Mouse (Mus musculus) neural tube, embryonic 14.5 days (tissue): Measurements from ENCODE around the gene Mllt3. TPM values are rescaled to one million over a fixed set of nuclear protein-coding genes. Genes with fewer than 3 reads are reported as not detected.
A peak's percentile ranks its signal among the peaks of the same experiment; 100 is the strongest.

Experiments
- ATAC-seq: fragments of 200-750 bp; cut with Nextera tagmentation; 2 replicates; pipeline ENCODE4 v1.8.0; 2017; ENCODE audit warnings: low read depth, mild to moderate bottlenecking, moderate TSS enrichment, moderate library complexity
- H3K27ac ChIP-seq: fragments of 300-500 bp; sonication (generic); 2 replicates; pipeline ENCODE4 v1.5.1; 2014; ENCODE audit warnings: low read depth, mild to moderate bottlenecking, control low read depth, low read length, moderate library complexity, mixed read lengths
- H3K27me3 ChIP-seq: fragments of 300-500 bp; sonication (generic); 2 replicates; pipeline ENCODE4 v1.6.1; 2014; ENCODE audit warnings: low read length; ENCODE audit not compliant: control insufficient read depth, insufficient read depth
- H3K36me3 ChIP-seq: fragments of 300-500 bp; sonication (generic); 2 replicates; pipeline ENCODE4 v1.6.1; 2014; ENCODE audit warnings: low read length, mixed read lengths; ENCODE audit not compliant: control insufficient read depth, insufficient read depth
- H3K4me1 ChIP-seq: fragments of 300-500 bp; sonication (generic); 2 replicates; pipeline ENCODE4 v1.6.1; 2014; ENCODE audit warnings: low read length; ENCODE audit not compliant: control insufficient read depth, insufficient read depth
- H3K4me2 ChIP-seq: fragments of 300-500 bp; sonication (generic); 2 replicates; pipeline ENCODE4 v1.6.1; 2014; ENCODE audit warnings: mild to moderate bottlenecking, low read depth, low read length, control low read depth
- H3K4me3 ChIP-seq: fragments of 300-500 bp; sonication (generic); 2 replicates; pipeline ENCODE4 v1.5.1; 2014; ENCODE audit warnings: low read depth, low read length, control low read depth, mixed read lengths
- H3K9ac ChIP-seq: fragments of 300-500 bp; sonication (generic); replicated peaks from 2 replicates; pipeline ENCODE4 v1.6.1; 2014; ENCODE audit warnings: low read depth, mild to moderate bottlenecking, control low read depth, low read length, mixed read lengths
- H3K9me3 ChIP-seq: fragments of 300-500 bp; sonication (generic); 2 replicates; pipeline ENCODE4 v1.6.1; 2016; ENCODE audit warnings: low read length; ENCODE audit not compliant: control insufficient read depth
- WGBS: fragments of 180-500 bp; shearing (Covaris S2); extraction: QIAGEN DNeasy Blood & Tissue Kit; methylation state at CpG from one replicate; pipeline ENCODE4 v1.1.7; 2014; 5-methylcytosine and 5-hydroxymethylcytosine counted together
- polyA plus RNA-seq: library from polyadenylated mRNA; unstranded; fragments of >200 nt; fragmentation: Nextera tagmentation; extraction: Ambion mirVana; gene quantifications from 2 replicates; pipeline ENCODE4 v1.2.1, GENCODE M21; 2014

Gene Mllt3
- polyA plus RNA-seq, 1 experiment from 2014 or later: 79.4 TPM

DNA sequence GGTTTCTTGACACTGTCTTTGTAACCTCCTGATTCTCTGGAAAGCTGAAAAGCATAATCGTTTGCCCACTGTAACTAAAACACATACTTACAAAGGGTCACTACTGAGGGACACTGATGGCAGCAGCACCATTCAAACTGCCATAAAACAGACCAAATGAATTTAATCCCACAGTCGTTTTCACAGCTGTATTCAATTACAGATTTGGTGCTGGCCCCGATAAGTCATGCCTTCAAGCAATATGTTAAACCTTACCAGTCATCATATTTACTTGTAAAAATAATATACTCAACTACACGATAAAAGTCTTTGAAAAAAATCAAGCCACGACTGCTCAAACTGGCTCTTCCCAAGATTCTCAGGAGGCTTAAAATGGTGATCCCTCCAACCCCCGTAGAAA, 83.7 kb downstream of the Mllt3 start:
- no peak overlapping the region for H3K4me3 ChIP-seq
- H3K9ac ChIP-seq: no peak overlapping the region
- H3K27me3 ChIP-seq: no peaks in the 10 kb centered on the region
- no peak overlapping the region for H3K4me2 ChIP-seq
- no peaks in the 10 kb centered on the region for H3K36me3 ChIP-seq
- no peak for ATAC-seq
- 68% methylated on average over 6 of the region's 6 CpGs for WGBS
- H3K9me3 ChIP-seq: no peaks in the 10 kb centered on the region
- H3K27ac ChIP-seq: no peak overlapping the region
- no peaks in the 10 kb centered on the region for H3K4me1 ChIP-seq

DNA sequence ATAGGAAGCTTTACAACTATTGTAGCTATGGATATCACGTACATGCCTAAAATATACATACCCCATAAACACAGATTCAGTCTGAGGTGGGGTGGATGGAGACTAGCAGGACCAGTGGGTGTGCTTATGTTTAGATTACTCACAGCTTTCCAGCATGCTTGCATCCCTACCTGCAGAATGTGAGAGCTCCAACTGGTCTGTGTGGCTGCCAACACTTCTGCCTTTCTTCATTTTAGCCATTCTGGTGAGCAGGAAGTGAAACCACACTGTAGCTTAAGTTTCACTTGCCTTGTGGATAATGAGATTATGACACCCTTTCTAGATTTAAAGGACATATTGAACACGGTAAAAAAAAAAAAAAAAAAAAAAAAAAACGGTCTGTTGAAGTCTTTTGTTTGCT, 88.8 kb downstream of the Mllt3 start:
- H3K9me3 ChIP-seq: no peaks in the 10 kb centered on the region
- 71% methylated on average over 3 of the region's 3 CpGs for WGBS
- no peaks in the 10 kb centered on the region for H3K27me3 ChIP-seq
- H3K27ac ChIP-seq: no peak overlapping the region
- H3K4me1 ChIP-seq: 0 out of 2 replicates have a peak, but pooled peaks cover 5% of the 10 kb centered on the region
- no peak overlapping the region for H3K4me3 ChIP-seq
- H3K4me2 ChIP-seq: no peak overlapping the region
- no peak for ATAC-seq
- H3K9ac ChIP-seq: no peak overlapping the region
- no peaks in the 10 kb centered on the region for H3K36me3 ChIP-seq

DNA sequence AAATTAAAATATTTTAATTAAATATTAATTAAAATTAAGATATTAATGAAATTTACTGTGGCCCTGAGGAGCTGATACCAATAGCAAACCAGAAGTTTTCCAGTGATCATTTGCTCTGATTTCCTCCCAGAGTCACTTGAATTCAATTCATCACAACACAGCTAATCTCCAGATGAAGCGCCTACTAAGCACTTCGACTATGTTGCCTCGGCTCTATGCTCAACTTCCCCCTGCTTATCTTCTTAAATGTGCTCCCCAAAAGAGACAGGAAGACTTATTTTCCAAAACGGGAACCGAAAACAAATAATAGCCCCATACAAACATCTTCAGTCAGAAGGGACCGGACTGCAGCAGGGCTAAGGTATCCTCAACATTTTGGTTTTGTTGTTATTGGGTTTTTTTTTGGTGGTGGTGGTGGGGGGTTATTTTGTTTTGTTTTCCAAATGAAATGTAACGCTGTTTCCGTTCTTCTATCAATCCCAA, 90.2 kb downstream of the Mllt3 start:
- no peaks in the 10 kb centered on the region for H3K27me3 ChIP-seq
- no peak overlapping the region for H3K4me2 ChIP-seq
- no peaks in the 10 kb centered on the region for H3K9me3 ChIP-seq
- ATAC-seq: no peak
- H3K9ac ChIP-seq: no peak overlapping the region
- 0 out of 2 replicates have a peak, but pooled peaks cover 5% of the 10 kb centered on the region for H3K4me1 ChIP-seq
- no peaks in the 10 kb centered on the region for H3K36me3 ChIP-seq
- H3K4me3 ChIP-seq: no peak overlapping the region
- 87% methylated on average over 8 of the region's 8 CpGs for WGBS
- H3K27ac ChIP-seq: no peak overlapping the region

DNA sequence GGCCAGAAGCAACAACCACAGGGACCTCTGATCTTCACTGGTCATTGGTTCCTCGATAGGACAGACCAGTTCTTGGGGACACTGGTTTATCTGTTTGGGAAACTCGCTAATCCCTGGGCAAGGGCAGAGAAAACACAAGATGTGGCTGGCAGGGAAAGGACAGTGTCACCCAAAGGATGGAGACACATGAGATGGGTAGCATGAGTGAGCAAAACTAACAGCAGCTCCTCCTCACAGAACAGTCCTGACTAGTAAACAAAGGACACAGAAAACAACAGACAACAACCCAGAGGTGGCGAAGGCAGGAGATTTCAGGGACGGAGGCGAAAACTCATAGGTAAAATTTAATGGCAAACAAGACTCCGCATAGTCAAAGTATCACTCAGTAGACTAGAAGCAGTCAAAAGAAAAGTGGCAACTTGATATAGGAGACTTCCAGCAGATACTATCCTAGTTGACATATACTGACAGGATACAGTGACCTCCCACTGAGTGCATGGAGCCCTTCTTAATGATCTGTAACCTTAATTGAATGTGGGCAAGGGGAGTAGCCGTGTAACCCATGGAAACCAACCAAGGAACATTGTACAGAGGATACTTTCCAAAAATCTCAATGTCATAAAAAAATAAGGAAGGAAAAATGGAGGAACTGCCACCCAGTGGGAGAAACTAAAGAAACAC, 93.5 kb downstream of the Mllt3 start:
- Histone ChIP-seq H3K27ac (no peak overlapping the region), H3K9ac (no peak overlapping the region), H3K4me2 (no peak overlapping the region), H3K9me3 (no peaks in the 10 kb centered on the region), H3K4me3 (no peak overlapping the region), H3K4me1 (0 out of 2 replicates have a peak, but pooled peaks cover 5% of the 10 kb centered on the region), H3K36me3 (no peaks in the 10 kb centered on the region), H3K27me3 (no peaks in the 10 kb centered on the region)
- 87% methylated on average over 7 of the region's 7 CpGs for WGBS
- no peak for ATAC-seq

DNA sequence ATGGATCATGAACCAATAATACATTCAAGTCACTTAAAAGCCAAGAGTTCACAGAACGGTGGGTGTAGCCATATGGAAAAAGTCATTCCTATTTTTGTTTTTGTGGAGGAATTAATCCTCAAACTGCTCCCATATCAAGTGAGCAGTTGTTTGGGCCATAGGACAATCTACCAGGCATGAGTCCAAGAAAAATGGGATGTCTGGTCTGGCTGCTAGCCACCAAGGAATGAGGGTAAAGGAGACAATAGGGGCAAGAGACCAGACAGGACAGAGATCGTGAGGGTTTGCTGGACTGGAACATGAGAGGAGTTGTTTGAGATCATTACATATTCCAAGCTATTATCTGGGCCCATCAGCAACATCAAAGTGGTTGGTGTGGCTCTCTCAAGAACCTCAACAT, 96.8 kb downstream of the Mllt3 start:
- Histone ChIP-seq H3K4me2 (no peak overlapping the region), H3K36me3 (no peaks in the 10 kb centered on the region), H3K9ac (no peak overlapping the region), H3K4me3 (no peak overlapping the region), H3K27me3 (no peaks in the 10 kb centered on the region), H3K4me1 (peaks cover 3% of the 10 kb centered on the region; the same call in 1 of the 2 replicates), H3K9me3 (no peaks in the 10 kb centered on the region), H3K27ac (no peak overlapping the region)
- 65% methylated on average over 2 of the region's 2 CpGs for WGBS
- no peak for ATAC-seq

DNA sequence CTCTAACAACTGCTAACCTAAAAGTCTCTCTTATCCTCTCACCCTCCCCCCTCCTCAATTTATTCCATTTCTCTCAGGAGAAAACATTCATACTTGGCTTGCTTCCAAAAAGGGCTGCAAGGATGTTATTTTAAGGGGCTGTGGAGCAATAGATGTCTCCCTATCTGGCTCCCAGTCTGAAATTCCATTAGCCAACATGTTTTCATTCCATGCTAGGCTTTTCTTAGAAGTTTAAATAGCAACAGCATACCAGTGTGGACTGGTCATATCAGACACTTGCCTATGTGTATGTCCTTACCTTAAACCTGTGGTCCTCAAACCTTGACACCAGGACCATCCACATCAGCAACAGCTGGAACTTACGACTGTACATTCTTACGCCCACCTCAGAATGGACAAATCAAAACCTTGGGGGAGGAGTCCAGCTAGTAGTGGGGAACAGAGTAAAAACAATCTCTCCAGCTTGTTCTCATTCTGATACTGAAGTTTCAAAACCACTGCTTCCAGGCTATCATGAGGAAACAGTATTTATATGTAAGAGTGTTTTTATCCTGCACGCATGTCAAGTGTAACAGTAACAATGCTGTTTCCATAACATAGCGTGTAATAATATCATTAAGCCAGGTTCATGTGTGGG, 99.3 kb downstream of the Mllt3 start:
- WGBS: 82% methylated on average over 4 of the region's 4 CpGs
- Histone ChIP-seq H3K4me1 (peaks cover 6% of the 10 kb centered on the region; the same call in 1 of the 2 replicates), H3K27ac (no peak overlapping the region), H3K9ac (no peak overlapping the region), H3K27me3 (no peaks in the 10 kb centered on the region), H3K4me3 (no peak overlapping the region), H3K36me3 (no peaks in the 10 kb centered on the region), H3K9me3 (no peaks in the 10 kb centered on the region), H3K4me2 (no peak overlapping the region)
- 0 out of 2 replicates have a peak, but pooled peaks have one; percentile 23 for ATAC-seq

DNA sequence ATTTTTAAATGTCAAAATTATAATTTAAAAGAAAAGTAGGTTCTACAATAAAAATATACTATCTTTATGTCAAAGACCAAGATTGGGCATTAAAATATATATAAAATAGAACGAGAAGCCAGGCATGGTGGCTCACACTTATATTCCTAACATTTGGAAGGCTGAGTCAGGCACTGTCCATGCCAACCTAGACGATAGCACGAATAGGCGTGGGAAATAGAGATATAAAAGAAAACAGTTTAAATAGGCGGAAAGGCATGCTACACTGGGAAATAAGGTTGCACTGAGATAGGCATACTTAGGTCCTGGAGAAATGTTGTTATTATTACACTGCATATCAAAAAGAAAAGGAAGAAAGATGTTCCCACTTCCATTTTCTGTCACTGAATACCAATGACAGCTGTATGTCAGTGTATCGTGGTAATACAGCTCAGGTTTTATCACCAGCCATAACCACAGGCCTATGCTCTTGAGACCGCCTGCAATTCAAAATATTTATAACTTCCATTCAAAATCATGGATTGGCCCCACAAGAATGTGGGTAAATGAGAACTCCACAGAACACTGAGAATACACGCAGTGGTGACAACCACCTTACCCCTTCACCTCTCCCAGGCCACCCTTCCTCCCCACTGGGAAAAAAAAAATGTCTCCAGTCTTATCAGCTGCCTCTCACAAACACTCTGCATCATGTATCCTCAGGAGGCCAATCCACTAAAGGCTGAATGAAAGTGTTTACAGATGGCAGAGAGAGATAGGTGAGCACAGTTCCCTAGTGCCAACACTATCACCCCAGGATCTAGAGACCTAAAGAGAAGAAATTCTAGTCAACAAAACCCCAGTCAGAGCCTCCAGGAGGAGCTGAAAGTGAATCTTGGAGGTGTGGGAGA, 102.6 kb downstream of the Mllt3 start:
- H3K4me2 ChIP-seq: no peak overlapping the region
- H3K9ac ChIP-seq: no peak overlapping the region
- no peak overlapping the region for H3K27ac ChIP-seq
- no peaks in the 10 kb centered on the region for H3K9me3 ChIP-seq
- 83% methylated on average over 8 of the region's 8 CpGs for WGBS
- no peak for ATAC-seq
- peaks cover 6% of the 10 kb centered on the region; the same call in 1 of the 2 replicates for H3K4me1 ChIP-seq
- no peak overlapping the region for H3K4me3 ChIP-seq
- H3K36me3 ChIP-seq: no peaks in the 10 kb centered on the region
- no peaks in the 10 kb centered on the region for H3K27me3 ChIP-seq

DNA sequence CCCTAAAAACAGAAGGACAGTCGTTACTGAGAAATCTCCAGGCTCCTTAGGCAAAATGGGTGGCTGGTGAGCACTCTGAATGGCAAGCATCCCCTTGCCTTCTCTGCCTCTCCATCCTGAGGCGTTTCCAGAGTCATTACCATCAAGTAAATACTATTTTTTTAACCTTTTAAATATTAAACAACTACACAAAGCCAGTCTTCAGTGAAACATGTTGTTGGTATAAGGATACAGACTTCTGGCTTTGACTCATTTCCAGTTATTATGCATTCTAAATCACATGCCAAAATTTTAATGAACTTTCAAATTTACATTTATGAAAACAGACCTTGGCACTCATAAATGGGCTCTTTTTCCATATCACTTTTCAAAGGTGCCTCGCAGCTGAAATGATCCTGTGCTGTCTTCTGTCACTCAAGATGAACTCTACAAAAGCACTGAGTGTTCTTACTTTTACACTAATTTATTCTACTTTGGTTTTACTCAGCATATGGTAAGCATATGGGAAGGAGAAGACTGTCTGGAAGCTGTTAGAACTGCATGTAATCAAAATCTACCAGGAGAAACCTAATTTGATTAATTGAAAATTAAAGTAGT, 104.5 kb downstream of the Mllt3 start:
- no peak overlapping the region for H3K4me3 ChIP-seq
- H3K9me3 ChIP-seq: no peaks in the 10 kb centered on the region
- H3K9ac ChIP-seq: no peak overlapping the region
- ATAC-seq: no peak
- WGBS: 75% methylated on average over 3 of the region's 3 CpGs
- no peaks in the 10 kb centered on the region for H3K27me3 ChIP-seq
- H3K4me2 ChIP-seq: no peak overlapping the region
- H3K4me1 ChIP-seq: peaks cover 3% of the 10 kb centered on the region; the same call in 1 of the 2 replicates
- H3K36me3 ChIP-seq: no peaks in the 10 kb centered on the region
- no peak overlapping the region for H3K27ac ChIP-seq
